Mouse (Mus musculus): ENCODE results near the gene Fam133b. TPM values are rescaled to one million over a fixed set of nuclear protein-coding genes. Genes with fewer than 3 reads are reported as not detected.

Fam133b gene
- polyA plus RNA-seq, 1 experiment from 2014 or later: 18.7 TPM

DNA sequence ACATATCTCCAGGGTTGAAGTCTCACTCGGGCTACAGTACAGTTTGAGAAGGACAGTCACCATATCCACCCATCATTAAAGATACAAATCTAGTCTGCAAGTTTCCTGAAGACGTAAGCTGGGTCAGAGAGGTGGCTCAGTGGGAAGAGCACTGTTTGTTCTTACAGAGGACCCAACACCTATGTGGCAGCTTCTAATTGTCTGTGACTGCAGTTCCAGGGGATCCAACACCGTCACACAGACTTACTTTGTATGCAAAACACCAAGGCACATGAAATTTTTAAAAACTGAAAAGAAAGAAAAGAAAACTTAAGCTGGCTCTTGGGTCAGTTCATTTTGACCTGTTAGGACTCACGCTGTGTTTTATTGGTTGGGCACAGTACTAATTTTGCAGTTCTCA, 40.3 kb upstream of the Fam133b start:
- H3K27ac ChIP-seq (ENCODE audit: low read length): peak overlapping the region; percentile 35
- H3K27me3 ChIP-seq (replicated peaks; ENCODE audit: control insufficient read depth, insufficient read depth, low read length): no peaks in the 10 kb centered on the region
- H3K36me3 ChIP-seq (ENCODE audit: control insufficient read depth, insufficient read depth, low read length): no peaks in the 10 kb centered on the region
- H3K4me2 ChIP-seq (ENCODE audit: low read depth, low read length): no peak overlapping the region
- ATAC-seq: no peak
- H3K9ac ChIP-seq (ENCODE audit: low read depth, low read length): no peak overlapping the region
- 71% methylated on average over 4 of the region's 4 CpGs for WGBS
- H3K4me3 ChIP-seq (ENCODE audit: low read length): no peak overlapping the region
- H3K4me1 ChIP-seq (ENCODE audit: control insufficient read depth, insufficient read depth, low read length): peaks cover 19% of the 10 kb centered on the region
- H3K9me3 ChIP-seq (ENCODE audit: control insufficient read depth, low read length): no peaks in the 10 kb centered on the region

DNA sequence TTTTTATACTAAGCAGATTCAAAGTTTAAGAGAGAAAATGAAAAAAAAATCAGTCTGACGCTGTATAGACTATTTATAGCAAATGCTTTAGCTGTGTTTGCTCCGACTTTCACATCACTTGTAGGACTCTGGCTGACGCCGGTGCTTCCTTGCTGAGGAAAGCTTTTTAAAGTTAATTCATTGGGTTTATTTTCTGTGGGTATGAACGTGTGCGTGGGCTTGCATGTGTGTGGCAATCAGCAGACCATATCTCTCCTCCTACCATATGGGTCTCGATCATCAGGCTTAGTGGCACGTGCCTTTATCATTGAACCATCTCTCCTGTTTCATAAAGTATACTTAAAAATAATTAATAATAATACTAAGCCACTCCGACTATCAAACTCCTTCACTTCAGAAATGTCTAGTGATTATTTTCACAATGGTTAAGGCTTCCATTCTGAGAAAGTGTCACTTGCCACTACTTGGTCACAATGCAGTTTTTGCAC, 39.8 kb upstream of the Fam133b start:
- Histone ChIP-seq H3K27ac (ENCODE audit: low read length) (no peak overlapping the region), H3K27me3 (replicated peaks; ENCODE audit: control insufficient read depth, insufficient read depth, low read length) (no peaks in the 10 kb centered on the region), H3K9ac (ENCODE audit: low read depth, low read length) (no peak overlapping the region), H3K4me2 (ENCODE audit: low read depth, low read length) (no peak overlapping the region), H3K4me1 (ENCODE audit: control insufficient read depth, insufficient read depth, low read length) (peaks cover 20% of the 10 kb centered on the region), H3K4me3 (ENCODE audit: low read length) (no peak overlapping the region), H3K36me3 (ENCODE audit: control insufficient read depth, insufficient read depth, low read length) (no peaks in the 10 kb centered on the region), H3K9me3 (ENCODE audit: control insufficient read depth, low read length) (no peaks in the 10 kb centered on the region)
- no peak for ATAC-seq
- WGBS: 69% methylated on average over 9 of the region's 9 CpGs

DNA sequence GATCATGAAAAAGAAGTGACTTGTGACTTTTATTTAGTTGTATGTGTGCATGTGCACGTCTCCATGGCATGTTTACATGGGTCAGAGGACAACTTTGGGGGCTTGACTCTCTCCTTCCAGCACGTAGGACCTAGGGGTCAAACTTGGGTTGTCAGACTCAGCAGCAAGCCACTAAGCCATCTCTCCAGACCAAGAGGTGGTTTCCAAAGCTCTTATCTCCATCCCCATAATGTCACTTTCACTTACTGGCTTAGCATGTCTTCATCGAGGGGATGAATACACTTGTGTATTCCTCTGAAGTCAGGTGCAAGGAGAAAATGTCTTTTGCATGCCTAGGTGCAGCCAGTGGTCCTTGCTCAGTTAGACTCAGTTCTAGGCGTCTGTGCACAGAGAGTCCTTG, 39.2 kb upstream of the Fam133b start:
- Histone ChIP-seq H3K4me2 (ENCODE audit: low read depth, low read length) (no peak overlapping the region), H3K27ac (ENCODE audit: low read length) (no peak overlapping the region), H3K36me3 (ENCODE audit: control insufficient read depth, insufficient read depth, low read length) (no peaks in the 10 kb centered on the region), H3K4me3 (ENCODE audit: low read length) (no peak overlapping the region), H3K9me3 (ENCODE audit: control insufficient read depth, low read length) (no peaks in the 10 kb centered on the region), H3K4me1 (ENCODE audit: control insufficient read depth, insufficient read depth, low read length) (peaks cover 22% of the 10 kb centered on the region), H3K27me3 (replicated peaks; ENCODE audit: control insufficient read depth, insufficient read depth, low read length) (no peaks in the 10 kb centered on the region), H3K9ac (ENCODE audit: low read depth, low read length) (no peak overlapping the region)
- ATAC-seq: no peak
- 74% methylated on average over 4 of the region's 4 CpGs for WGBS

DNA sequence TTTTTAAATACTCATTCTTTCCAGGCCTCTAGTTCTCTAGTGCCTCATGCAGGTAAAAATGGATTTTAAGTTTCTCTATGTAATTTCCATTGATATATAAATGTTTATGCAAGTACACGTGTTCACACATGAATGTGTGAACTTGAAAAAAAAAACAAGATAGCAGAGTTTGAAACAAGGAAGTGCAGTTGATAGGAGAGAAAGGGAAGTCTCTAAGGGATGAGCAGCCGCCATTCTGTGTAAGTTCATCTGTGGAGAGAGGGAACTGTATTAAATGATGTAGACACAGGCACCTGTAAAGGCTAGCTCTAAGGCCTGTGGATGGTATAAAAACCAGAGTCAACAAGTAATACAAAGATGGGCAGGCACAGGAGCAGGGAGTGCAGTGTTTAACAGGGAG, 38.1 kb upstream of the Fam133b start:
- Histone ChIP-seq H3K4me3 (ENCODE audit: low read length) (no peak overlapping the region), H3K4me1 (ENCODE audit: control insufficient read depth, insufficient read depth, low read length) (peaks cover 24% of the 10 kb centered on the region), H3K27me3 (replicated peaks; ENCODE audit: control insufficient read depth, insufficient read depth, low read length) (no peaks in the 10 kb centered on the region), H3K27ac (ENCODE audit: low read length) (no peak overlapping the region), H3K9me3 (ENCODE audit: control insufficient read depth, low read length) (no peaks in the 10 kb centered on the region), H3K9ac (ENCODE audit: low read depth, low read length) (no peak overlapping the region), H3K36me3 (ENCODE audit: control insufficient read depth, insufficient read depth, low read length) (no peaks in the 10 kb centered on the region), H3K4me2 (ENCODE audit: low read depth, low read length) (no peak overlapping the region)
- 71% methylated on average over 2 of the region's 2 CpGs for WGBS
- no peak for ATAC-seq

DNA sequence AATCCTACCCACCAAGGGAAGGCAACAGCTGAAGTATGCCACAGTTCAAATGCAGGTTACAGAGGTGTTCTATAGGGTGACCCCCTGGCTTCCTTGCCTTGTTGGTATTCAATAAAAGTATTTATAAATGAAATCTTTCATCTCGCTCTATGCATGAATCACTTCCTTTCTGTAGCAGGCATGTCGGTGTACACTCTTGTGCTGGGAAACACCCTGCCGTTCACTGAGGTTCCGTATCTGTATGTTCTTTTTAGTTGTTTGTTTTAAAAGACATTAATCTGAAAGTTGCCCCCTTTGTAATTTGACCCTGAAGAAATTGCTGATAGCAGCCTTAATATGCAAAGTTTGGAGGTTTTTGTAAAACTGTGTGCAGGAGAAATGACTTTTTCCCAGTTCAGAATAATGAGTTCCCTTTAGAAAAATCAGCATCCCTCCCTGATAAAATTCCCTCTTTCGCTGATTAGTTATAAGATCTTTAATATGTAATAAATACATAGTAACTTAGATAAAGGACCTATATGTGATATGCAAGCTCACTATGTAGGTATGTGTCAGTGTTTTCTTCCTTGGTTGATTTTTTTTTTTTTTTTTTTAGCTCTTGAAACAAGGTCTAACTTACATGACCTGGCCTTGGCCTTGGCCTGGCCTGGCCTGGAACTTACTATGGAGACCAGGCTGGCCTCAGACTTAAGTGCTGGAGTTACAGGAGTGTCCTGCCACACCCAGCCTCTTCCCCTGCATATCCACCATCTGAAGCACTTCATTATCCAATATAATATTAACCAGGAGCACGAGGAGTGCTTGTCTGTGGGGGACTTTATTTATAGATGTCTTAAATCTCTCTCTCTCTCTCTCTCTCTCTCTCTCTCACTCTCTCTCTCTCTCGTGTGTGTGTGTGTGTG, 34.9 kb upstream of the Fam133b start:
- 48% methylated on average over 7 of the region's 7 CpGs for WGBS
- peaks cover 11% of the 10 kb centered on the region for H3K4me1 ChIP-seq (ENCODE audit: control insufficient read depth, insufficient read depth, low read length)
- H3K27ac ChIP-seq (ENCODE audit: low read length): no peak overlapping the region
- ATAC-seq: peak; percentile 52; the same call in 1 of the 2 replicates
- H3K36me3 ChIP-seq (ENCODE audit: control insufficient read depth, insufficient read depth, low read length): no peaks in the 10 kb centered on the region
- H3K4me3 ChIP-seq (ENCODE audit: low read length): no peak overlapping the region
- no peaks in the 10 kb centered on the region for H3K9me3 ChIP-seq (ENCODE audit: control insufficient read depth, low read length)
- no peaks in the 10 kb centered on the region for H3K27me3 ChIP-seq (replicated peaks; ENCODE audit: control insufficient read depth, insufficient read depth, low read length)
- no peak overlapping the region for H3K9ac ChIP-seq (ENCODE audit: low read depth, low read length)
- no peak overlapping the region for H3K4me2 ChIP-seq (ENCODE audit: low read depth, low read length)

DNA sequence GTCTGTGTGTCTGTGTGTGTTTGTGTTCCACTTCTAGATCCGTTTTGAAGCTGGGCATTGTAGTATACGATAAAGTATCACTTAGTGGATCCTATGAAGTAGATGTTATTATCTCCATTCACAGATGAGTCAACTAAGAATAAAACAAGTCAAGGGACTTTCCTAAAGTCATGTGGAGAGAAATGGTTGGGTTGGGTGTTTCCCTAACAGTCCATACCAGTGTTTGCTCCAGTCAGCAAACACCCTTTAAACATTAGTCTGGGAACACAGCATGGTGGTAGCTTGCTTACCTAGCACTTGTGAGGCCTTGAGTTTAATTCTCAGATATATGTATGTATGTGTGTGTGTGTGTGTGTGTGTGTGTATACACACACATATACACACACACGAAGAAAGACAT, 34.1 kb upstream of the Fam133b start:
- no peak overlapping the region for H3K4me3 ChIP-seq (ENCODE audit: low read length)
- no peaks in the 10 kb centered on the region for H3K36me3 ChIP-seq (ENCODE audit: control insufficient read depth, insufficient read depth, low read length)
- WGBS: 83% methylated on average over 3 of the region's 3 CpGs
- no peaks in the 10 kb centered on the region for H3K27me3 ChIP-seq (replicated peaks; ENCODE audit: control insufficient read depth, insufficient read depth, low read length)
- no peak overlapping the region for H3K27ac ChIP-seq (ENCODE audit: low read length)
- no peaks in the 10 kb centered on the region for H3K9me3 ChIP-seq (ENCODE audit: control insufficient read depth, low read length)
- peaks cover 11% of the 10 kb centered on the region for H3K4me1 ChIP-seq (ENCODE audit: control insufficient read depth, insufficient read depth, low read length)
- H3K4me2 ChIP-seq (ENCODE audit: low read depth, low read length): no peak overlapping the region
- no peak overlapping the region for H3K9ac ChIP-seq (ENCODE audit: low read depth, low read length)
- ATAC-seq: 0 out of 2 replicates have a peak, but pooled peaks have one; percentile 14

DNA sequence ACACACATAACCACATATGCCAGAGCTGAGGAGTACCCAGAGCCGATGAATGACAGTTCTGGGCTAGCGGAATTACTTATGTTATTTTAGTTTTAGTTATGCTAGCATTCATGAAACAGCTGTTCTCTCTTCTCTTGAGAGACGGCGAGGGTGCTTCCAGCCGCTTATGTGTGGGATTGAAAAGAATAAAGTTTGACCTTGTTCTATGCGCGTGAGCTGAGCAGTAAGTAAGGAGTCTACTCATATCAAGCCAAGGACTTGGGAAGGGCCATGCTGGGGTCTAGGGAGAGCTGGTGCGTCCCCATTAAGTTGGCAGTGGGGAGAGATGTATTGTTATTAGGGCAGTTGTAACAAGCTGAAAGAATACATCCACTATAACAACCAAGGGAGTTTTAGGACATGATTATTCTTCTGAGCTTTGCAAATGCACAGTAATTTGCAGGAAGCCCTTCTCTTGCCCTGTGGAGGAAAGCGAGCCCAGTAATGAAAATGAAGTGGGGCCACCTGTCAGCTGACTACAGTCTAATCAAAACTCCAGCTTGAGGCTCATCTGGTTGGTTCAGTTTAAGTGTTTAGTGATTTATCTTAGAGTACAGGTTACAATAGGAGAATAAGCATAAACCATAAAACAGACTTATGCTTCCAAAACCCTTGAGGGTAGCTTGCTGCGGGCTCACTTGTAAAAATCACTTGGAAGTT, 32.4 kb upstream of the Fam133b start:
- Histone ChIP-seq H3K9ac (ENCODE audit: low read depth, low read length) (no peak overlapping the region), H3K27ac (ENCODE audit: low read length) (no peak overlapping the region), H3K9me3 (ENCODE audit: control insufficient read depth, low read length) (no peaks in the 10 kb centered on the region), H3K36me3 (ENCODE audit: control insufficient read depth, insufficient read depth, low read length) (no peaks in the 10 kb centered on the region), H3K4me3 (ENCODE audit: low read length) (no peak overlapping the region), H3K4me2 (ENCODE audit: low read depth, low read length) (no peak overlapping the region), H3K27me3 (replicated peaks; ENCODE audit: control insufficient read depth, insufficient read depth, low read length) (no peaks in the 10 kb centered on the region), H3K4me1 (ENCODE audit: control insufficient read depth, insufficient read depth, low read length) (peaks cover 12% of the 10 kb centered on the region)
- ATAC-seq: no peak
- 72% methylated on average over 10 of the region's 10 CpGs for WGBS

DNA sequence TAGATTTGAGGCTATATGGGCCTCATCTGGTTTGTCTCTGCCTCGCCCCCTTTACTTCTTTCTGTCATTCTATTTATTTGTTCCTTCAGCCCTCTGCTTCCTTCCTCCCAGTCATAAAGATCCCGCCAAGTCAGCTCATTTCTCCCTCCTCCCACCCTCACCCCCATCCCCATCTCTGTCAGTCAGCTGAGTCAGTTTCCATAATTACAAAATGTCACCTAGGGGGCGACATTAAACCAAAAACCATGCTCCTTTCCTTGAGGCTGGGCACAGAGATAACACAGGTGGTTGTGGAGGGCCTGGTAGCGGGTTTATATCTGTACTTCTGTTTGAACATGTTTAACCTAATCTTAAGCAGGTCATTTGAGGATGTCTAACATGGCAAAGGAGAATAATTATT, 31.0 kb upstream of the Fam133b start:
- Histone ChIP-seq H3K9me3 (ENCODE audit: control insufficient read depth, low read length) (no peaks in the 10 kb centered on the region), H3K9ac (ENCODE audit: low read depth, low read length) (no peak overlapping the region), H3K4me3 (ENCODE audit: low read length) (no peak overlapping the region), H3K4me1 (ENCODE audit: control insufficient read depth, insufficient read depth, low read length) (peaks cover 16% of the 10 kb centered on the region), H3K27ac (ENCODE audit: low read length) (no peak overlapping the region), H3K4me2 (ENCODE audit: low read depth, low read length) (no peak overlapping the region), H3K36me3 (ENCODE audit: control insufficient read depth, insufficient read depth, low read length) (no peaks in the 10 kb centered on the region), H3K27me3 (replicated peaks; ENCODE audit: control insufficient read depth, insufficient read depth, low read length) (no peaks in the 10 kb centered on the region)
- ATAC-seq: no peak
- 52% methylated on average over 4 of the region's 4 CpGs for WGBS

DNA sequence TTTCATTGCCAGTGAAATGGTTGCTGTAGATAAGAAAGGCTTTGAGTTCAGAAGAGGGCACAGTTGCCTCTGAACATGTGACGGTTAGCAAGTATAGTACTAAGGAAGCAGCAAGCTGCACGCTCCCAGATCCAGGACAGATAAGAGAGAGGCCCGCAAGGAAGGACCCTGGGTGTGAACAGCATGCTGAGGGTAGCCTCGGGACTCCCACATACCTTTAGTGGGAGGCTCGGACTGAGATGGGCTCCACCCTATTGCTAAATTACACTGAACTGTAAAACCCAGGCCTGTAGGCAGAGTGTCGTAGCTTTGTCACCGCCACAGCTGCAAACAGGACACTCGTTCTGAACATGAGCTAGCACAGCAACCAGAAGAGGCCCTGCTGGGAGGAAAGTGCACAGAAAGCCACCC, 28.7 kb upstream of the Fam133b start:
- WGBS: 37% methylated on average over 8 of the region's 8 CpGs
- no peak overlapping the region for H3K4me2 ChIP-seq (ENCODE audit: low read depth, low read length)
- 0 out of 2 replicates have a peak overlapping the region, but pooled peaks have one; percentile 3 for H3K9ac ChIP-seq (ENCODE audit: low read depth, low read length)
- no peaks in the 10 kb centered on the region for H3K36me3 ChIP-seq (ENCODE audit: control insufficient read depth, insufficient read depth, low read length)
- H3K27ac ChIP-seq (ENCODE audit: low read length): peak overlapping the region; percentile 36; the same call in 1 of the 2 replicates
- no peaks in the 10 kb centered on the region for H3K9me3 ChIP-seq (ENCODE audit: control insufficient read depth, low read length)
- peak; percentile 95 for ATAC-seq
- H3K27me3 ChIP-seq (replicated peaks; ENCODE audit: control insufficient read depth, insufficient read depth, low read length): no peaks in the 10 kb centered on the region
- no peak overlapping the region for H3K4me3 ChIP-seq (ENCODE audit: low read length)
- peaks cover 13% of the 10 kb centered on the region for H3K4me1 ChIP-seq (ENCODE audit: control insufficient read depth, insufficient read depth, low read length)
